Mouse (Mus musculus): ENCODE measurements around the gene Src. TPM values are rescaled to one million over a fixed set of nuclear protein-coding genes. Genes with fewer than 3 reads are reported as not detected.
A peak's percentile ranks its signal among the peaks of the same experiment; 100 is the strongest.

Src gene
- total RNA-seq, 2 experiments from 2014 or later, result 116 to 137 TPM

DNA sequence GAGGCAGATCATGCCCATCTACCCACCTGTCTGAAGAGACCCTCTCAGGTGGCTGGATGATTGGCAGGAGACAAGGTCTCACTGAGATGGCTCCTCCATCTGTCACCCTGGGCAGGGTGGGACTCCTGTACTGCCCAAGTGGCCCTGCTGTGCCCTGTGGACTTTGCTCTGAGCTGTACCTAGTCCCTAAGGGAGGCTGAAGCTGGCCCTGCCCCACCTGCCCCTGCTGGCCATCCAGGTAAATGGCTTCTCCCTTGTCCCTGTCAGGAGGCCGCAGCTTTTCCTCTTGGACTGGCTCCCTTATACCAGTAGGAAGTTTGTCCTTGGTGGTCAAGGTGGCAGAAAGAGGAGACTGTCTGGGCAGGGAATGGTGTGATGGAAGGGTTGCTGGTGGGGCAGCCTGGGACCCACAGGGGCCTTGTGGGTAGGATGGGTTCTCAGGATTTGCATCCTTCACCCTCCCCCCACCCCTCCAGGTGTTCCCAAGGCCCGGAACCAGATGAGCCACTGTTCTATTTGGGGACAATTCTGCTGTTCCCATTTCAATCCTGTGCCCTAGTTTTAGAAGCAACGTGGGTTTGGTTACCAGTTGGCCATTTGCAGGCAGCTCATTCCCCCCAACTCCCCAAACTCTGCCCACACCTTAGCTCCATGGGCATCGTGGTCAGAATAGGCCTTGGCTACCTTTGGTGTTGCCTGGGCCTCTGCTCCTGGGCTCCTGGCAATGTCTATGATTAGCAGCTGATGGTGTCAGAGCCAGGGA lies 12.6 kb downstream of the Src start:
- intact Hi-C loops (cut with DNase I), result loop anchor here (2.0 kb wide), 1 partner anchor 26 kb away; no protein-coding TSS in a partner anchor
- DNase-seq (ENCODE audit: low spot score in 2 of 2), result peak in 1 of 2 experiments; percentile 74

GRCm38 (mm10) chr2:157431912-157432311 lies 13.7 kb downstream of the Src start:
- no peak for DNase-seq (ENCODE audit: low spot score in 2 of 2)
- intact Hi-C loops (cut with DNase I), result loop anchor here (2.0 kb wide), 2 partner anchors 25 to 85 kb away; partner anchors contain the start of gene Ghrh

- peak in 1 of 2 experiments; percentile 59 for DNase-seq (ENCODE audit: low spot score in 2 of 2)
- intact Hi-C loops (cut with DNase I), result loop anchor here (2.0 kb wide), 1 partner anchor 86 kb away; the partner anchor contains the start of gene Ghrh
Measured at GRCm38 (mm10) chr2:157432476-157432875, 14.2 kb downstream of the Src start.

- DNase-seq (ENCODE audit: low spot score in 2 of 2), result no peak
- intact Hi-C loops (cut with DNase I), result no loop called here
Measured at GRCm38 (mm10) chr2:157434041-157434440, 15.8 kb downstream of the Src start.

DNA sequence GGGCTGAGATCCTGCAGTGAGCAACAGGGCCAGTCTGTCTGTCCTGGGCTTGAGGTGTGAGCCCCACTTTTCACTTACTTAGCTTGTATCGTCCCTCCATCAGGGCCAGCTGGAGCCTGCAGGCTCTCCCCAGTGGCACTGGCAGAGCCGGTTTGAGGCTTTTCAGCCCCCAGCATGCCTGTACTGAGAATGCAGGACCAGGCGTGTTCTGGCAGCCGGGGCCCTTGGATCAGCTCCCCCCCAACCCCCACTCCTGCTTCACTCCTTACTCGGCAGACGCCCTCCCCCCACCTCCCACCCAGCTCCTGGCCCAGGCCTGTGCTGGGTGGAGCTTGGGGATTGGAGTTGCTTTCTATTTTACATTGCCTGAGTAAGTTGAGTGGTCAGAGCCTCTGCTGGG lies 16.3 kb downstream of the Src start:
- peak in 1 of 2 experiments; percentile 82 for DNase-seq (ENCODE audit: low spot score in 2 of 2)
- intact Hi-C loops (cut with DNase I), result no loop called here

GRCm38 (mm10) chr2:157436496-157436895 lies 18.3 kb downstream of the Src start:
- DNase-seq (ENCODE audit: low spot score in 2 of 2), result peak in 1 of 2 experiments; percentile 73
- intact Hi-C loops (cut with DNase I), result no loop called here

DNA sequence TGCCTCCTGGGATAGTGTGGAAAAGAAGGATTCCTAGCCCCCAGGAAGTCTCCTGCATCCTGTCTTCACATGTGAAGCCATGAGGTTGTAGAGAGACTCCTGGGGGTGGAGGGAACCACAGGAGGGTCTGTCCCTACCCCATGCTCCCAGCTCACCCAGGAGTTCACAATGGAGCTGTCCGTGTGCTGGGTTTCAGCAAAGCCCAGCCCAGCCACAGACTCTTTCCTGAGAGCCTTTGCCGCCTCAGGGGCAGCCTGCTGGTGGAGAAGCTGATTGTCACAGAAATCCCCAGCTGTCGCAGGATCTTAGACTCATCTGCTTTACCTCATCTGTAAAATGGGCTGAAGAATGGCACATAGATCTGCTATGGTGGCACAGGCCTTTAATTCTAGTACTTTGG lies 18.9 kb downstream of the Src start:
- no peak for DNase-seq (ENCODE audit: low spot score in 2 of 2)
- intact Hi-C loops (cut with DNase I), result no loop called here

- intact Hi-C loops (cut with DNase I), result no loop called here
- no peak for DNase-seq (ENCODE audit: low spot score in 2 of 2)
Measured at GRCm38 (mm10) chr2:157441363-157441762, 23.1 kb downstream of the Src start.

DNA sequence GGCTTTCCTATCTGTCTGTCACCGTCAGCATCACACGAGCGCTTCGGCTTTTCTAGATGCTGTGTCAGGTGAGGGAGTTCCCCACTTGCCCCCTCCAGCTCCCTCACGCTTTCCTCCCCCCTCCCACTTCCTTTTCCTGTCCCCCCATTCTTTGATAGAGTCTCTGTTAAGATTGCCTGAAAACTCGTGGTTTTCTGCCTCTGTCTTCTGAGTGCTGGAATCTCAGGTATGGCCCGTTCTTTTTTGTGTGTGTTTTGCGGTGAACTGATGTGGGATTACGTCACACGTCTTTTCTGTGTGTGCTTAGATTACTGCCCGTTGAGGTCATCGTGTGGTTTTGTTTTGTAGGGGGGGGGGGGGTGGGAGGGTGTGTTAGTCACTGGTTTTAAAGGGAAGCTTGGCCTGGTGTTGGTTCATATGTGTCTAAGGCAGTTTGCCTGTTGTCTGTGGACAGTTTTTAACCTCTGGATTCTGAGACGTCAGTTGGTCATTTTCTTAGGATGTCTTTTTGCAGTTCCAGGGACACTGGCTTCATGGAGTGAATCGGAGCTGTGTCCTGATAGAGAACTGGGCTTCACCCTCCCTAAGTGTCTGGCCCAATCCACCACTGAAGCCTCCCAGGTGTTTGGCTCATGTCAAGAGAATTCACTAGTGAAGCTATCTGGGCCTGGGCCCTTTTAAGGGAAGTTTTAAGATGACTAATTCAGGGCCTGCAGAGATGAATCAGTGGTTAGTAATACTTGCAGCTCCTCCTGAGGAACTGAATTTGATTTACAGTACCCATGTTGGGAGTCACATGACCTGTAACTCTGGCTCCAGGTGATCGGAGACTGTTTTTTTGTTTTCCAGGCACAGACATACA lies 29.3 kb downstream of the Src start:
- intact Hi-C loops (cut with DNase I), result no loop called here

DNA sequence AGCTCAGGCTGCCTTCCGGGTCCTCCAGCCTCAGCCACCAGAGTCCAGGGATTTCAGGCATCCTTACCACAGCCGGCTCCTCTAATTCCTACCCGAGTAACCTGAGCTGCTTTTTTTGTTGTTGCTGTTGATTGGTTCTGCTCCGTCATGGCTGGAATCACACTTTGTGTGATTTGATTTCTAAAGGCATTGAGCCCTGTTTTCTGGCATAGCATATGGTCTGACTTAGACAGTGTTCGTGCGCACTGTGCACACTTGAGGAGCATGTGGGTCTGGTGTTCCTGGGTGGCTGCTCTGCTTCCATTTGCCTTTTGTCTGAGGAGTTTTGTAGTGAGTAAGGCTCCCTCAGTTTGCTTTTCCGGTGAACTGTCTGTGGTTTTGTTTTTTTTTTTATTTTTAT lies 30.1 kb downstream of the Src start:
- intact Hi-C loops (cut with DNase I), result no loop called here
- DNase-seq (ENCODE audit: low spot score in 2 of 2), result no peak

More for the DNA sequence above, 29.3 kb downstream of the Src start:
- DNase-seq (ENCODE audit: low spot score in 2 of 2), result no peak

- DNase-seq (ENCODE audit: low spot score in 2 of 2), result no peak
- intact Hi-C loops (cut with DNase I), result no loop called here
Measured at GRCm38 (mm10) chr2:157450905-157451304, 32.7 kb downstream of the Src start.

DNA sequence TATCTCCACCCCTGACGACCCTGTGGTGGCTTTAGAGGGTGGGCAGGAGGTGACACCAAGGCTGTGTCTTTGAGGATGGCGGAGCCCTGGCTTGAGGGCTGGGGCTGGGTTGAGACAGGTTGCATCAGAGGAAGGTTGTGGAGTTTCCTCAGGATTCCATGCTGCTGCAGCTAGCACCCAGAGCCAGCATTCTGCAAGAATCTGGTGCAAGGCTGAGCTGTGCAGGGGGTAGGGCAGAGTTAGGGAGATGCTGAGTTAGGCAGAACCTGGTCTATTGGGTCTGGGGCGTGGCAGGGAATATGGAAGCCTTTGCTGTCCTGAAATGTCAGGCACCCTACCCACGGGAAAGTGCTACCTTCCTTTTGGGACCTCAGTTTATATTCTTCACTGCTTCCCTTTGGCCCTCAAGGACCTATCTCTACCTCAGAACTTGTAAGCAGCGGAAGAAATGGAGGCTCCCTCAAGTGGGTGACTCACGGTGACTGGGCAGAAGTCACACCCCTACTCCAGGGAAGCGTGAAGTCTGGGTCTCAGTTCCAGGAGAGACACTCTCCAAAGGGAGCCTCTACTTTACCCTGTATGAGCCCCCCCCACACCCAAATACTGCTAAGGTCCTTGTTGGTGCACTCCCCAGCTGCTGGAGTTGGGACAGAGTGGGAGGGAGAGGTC lies 33.3 kb downstream of the Src start:
- DNase-seq (ENCODE audit: low spot score in 2 of 2), result no peak
- intact Hi-C loops (cut with DNase I), result no loop called here

DNA sequence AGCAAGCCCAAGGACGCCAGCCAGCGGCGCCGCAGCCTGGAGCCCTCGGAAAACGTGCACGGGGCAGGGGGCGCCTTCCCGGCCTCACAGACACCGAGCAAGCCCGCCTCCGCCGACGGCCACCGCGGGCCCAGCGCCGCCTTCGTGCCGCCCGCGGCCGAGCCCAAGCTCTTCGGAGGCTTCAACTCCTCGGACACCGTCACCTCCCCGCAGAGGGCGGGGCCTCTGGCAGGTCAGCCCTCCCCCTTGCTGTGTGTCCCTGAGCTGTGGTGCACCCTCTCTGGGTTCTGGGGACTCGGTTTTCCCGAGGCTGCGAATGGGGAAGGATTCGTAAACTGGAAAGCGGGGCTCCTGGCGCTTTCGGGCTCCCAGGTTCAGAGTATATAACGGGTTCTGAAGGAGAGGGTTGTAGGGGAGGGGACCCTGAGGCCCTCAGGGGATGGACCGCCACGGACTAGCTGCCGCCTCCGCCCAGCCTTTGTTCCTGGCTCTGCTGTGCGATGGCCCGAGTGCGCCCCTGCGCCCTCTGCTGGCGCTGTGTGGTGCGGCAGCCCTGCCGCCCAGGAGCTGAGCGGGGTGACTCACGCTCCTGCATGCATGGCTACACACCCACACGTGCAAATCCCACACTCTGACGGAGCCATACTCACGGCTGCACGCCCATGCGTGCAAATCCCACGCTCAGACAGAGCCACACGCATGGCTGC lies 39.0 kb downstream of the Src start:
- peak; percentile 96 to 97 for DNase-seq (ENCODE audit: low spot score in 2 of 2)
- intact Hi-C loops (cut with DNase I), result loop anchor here (1.0 to 2.0 kb wide), 3 partner anchors 26 to 166 kb away; no protein-coding TSS in a partner anchor

DNA sequence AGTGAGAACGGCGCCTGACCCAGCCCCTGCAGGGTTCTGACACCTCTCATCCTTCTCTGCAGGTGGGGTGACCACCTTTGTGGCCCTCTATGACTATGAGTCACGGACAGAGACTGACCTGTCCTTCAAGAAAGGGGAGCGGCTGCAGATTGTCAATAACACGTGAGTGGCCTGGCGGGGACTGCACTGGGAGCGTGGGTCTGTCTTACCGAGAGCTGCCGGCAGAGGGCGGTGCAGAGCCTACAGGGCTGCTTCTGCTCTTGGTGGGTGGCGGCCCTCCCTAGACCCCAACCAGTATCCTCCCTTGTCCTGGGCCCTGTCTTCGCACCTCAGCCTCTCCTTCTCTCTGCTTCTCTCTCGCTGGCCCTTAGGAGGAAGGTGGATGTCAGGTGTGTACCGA lies 40.2 kb downstream of the Src start:
- intact Hi-C loops (cut with DNase I), result loop anchor here (2.0 kb wide), 1 partner anchor 112 kb away; the partner anchor contains the start of gene Blcap
- DNase-seq (ENCODE audit: low spot score in 2 of 2), result peak; percentile 68 to 80

- intact Hi-C loops (cut with DNase I), result loop anchor here (2.0 kb wide), 1 partner anchor 111 kb away; the partner anchor contains the start of gene Blcap
- no peak for DNase-seq (ENCODE audit: low spot score in 2 of 2)
Measured at GRCm38 (mm10) chr2:157459736-157460135, 41.5 kb downstream of the Src start.

- no peak for DNase-seq (ENCODE audit: low spot score in 2 of 2)
- intact Hi-C loops (cut with DNase I), result no loop called here
Measured at GRCm38 (mm10) chr2:157462776-157463710, 44.8 kb downstream of the Src start.

DNA sequence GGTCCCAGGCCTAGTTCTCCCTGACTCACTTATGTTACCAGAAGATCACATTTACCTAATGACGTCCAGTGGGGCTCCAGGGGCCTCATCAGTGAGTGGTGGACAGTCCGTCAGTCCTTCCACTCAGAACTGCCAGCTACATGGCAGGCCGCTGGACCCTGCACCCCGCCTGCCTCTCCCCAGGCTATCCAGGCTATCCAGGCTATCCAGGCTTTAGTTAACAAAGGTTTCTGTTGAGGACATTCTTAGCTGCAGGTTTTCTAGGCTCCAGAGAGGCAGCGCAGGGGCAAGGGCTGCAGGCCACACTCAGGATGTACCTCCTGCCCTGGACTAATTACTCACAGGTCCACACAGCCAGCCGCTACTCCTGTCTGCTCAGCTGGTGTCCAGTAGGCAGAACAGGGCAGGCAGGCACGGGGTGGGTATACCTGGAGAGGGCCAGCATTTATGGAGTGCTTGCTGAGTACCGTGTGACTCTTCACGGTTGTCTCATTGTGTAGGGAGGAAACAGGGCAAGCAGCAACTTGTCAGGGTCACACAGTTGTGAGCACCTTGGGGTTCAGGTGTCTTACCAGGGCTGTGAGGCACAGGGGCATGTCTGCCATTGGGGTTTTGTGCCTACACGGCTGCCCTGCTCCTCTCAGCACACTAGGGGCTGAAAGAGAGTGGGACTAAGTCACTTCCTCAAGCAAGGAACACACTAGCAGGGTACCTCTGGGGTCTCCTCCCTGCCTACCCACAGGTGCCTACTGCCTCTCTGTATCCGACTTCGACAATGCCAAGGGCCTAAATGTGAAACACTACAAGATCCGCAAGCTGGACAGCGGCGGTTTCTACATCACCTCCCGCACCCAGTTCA lies 45.9 kb downstream of the Src start:
- DNase-seq (ENCODE audit: low spot score in 2 of 2), result no peak

More for the DNA sequence above, 45.9 kb downstream of the Src start:
- intact Hi-C loops (cut with DNase I), result no loop called here

Measured in left cerebral cortex, postnatal 25 days (tissue).